Comparison of ENCODE assay signal across 27 mouse cellular contexts in the genomic region with DNA sequence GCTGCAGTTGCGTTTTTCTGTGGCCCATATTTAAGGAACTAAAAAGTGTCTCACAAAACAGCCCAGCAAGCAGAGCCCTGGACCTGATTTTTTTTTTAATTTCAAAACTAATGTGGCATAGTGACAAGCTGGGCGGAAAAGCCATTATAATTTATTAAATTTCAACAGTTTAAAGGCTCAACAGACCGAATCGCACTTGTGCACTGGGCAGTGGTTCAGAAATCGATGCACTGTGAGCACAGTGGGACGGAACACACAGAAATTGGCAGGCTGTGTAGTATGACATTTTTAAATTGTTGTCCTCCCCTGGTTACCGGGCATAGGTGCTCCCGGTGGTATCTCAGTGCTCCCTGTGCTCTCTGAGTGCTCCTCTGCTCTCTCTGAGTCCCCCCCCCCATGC. TPM values are rescaled to one million over a fixed set of nuclear protein-coding genes. Genes with fewer than 3 reads are reported as not detected.
DNase-seq lines count a peak whose midpoint lies in the region; ATAC-seq and TF ChIP-seq lines count a peak whose summit lies in the region.
"Had no signal": no experiment of that assay in that cellular context is flagged by ENCODE, and none has a peak within 500 bp of the region (broad histone marks: within the 10 kb centered on the region; RNA-seq: fewer than 3 reads in every experiment).

No protein-coding gene starts in this region.

- TF ChIP-seq CTCF in intestine, postnatal 0 days (IDR thresholded peaks at IDR 0.05; ENCODE audit: low read depth): no peak

- peaks cover 3% of the 10 kb centered on the region; the same call in 1 of the 2 replicates for H3K9me3 ChIP-seq in forebrain, embryonic 10.5 days
- H3K9me3 ChIP-seq in forebrain, embryonic 13.5 days (replicated peaks): no peaks in the 10 kb centered on the region
- H3K9me3 ChIP-seq in intestine, postnatal 0 days (ENCODE audit: control insufficient read depth): no peaks in the 10 kb centered on the region
- H3K9me3 ChIP-seq: limb, embryonic 10.5 days; liver, embryonic 15.5 days; lung, embryonic 15.5 days had no signal

- no peak for ATAC-seq in forebrain, embryonic 13.5 days
- no peak for ATAC-seq in intestine, postnatal 0 days
- ATAC-seq: forebrain, postnatal 0 days; inflammation-experienced regulatory T-cells, adult 6 months had no signal

- H3K9ac ChIP-seq in forebrain, embryonic 13.5 days: no peak overlapping the region
- no peak overlapping the region for H3K9ac ChIP-seq in intestine, postnatal 0 days (ENCODE audit: low read depth, low read length)
- H3K9ac ChIP-seq: forebrain, postnatal 0 days; hindbrain, embryonic 13.5 days; liver, embryonic 15.5 days; lung, embryonic 15.5 days; neural tube, embryonic 12.5 days had no signal

- H3K36me3 ChIP-seq in forebrain, embryonic 10.5 days (replicated peaks): 0 out of 2 replicates have a peak, but pooled peaks cover 3% of the 10 kb centered on the region
- peaks cover 3% of the 10 kb centered on the region; the same call in 1 of the 2 replicates for H3K36me3 ChIP-seq in forebrain, embryonic 13.5 days (ENCODE audit: poor library complexity, severe bottlenecking)
- H3K36me3 ChIP-seq in intestine, postnatal 0 days (ENCODE audit: control insufficient read depth, insufficient read depth): no peaks in the 10 kb centered on the region
- H3K36me3 ChIP-seq: limb, embryonic 10.5 days; liver, embryonic 15.5 days; lung, embryonic 15.5 days; neural tube, embryonic 12.5 days had no signal

- H3K4me3 ChIP-seq in forebrain, embryonic 10.5 days: no peak overlapping the region
- H3K4me3 ChIP-seq in forebrain, embryonic 13.5 days: no peak overlapping the region
- H3K4me3 ChIP-seq in intestine, postnatal 0 days (ENCODE audit: low read depth, low read length): no peak overlapping the region
- H3K4me3 ChIP-seq: heart, adult 2 months; hindbrain, embryonic 13.5 days; limb, embryonic 10.5 days; liver, embryonic 15.5 days; lung, embryonic 15.5 days; megakaryocyte, embryonic 14.5 days; neural tube, embryonic 12.5 days had no signal

- H3K4me1 ChIP-seq in forebrain, embryonic 10.5 days: no peaks in the 10 kb centered on the region
- H3K4me1 ChIP-seq in forebrain, embryonic 13.5 days: 0 out of 2 replicates have a peak, but pooled peaks cover 7% of the 10 kb centered on the region
- no peaks in the 10 kb centered on the region for H3K4me1 ChIP-seq in intestine, postnatal 0 days (replicated peaks; ENCODE audit: control insufficient read depth, insufficient read depth, low read length)
- H3K4me1 ChIP-seq: limb, embryonic 10.5 days; liver, embryonic 15.5 days; lung, embryonic 15.5 days; megakaryocyte, embryonic 14.5 days; neural tube, embryonic 12.5 days had no signal

- H3K27me3 ChIP-seq in forebrain, embryonic 10.5 days (ENCODE audit: poor library complexity, severe bottlenecking): no peaks in the 10 kb centered on the region
- no peaks in the 10 kb centered on the region for H3K27me3 ChIP-seq in forebrain, embryonic 13.5 days
- no peaks in the 10 kb centered on the region for H3K27me3 ChIP-seq in intestine, postnatal 0 days (replicated peaks; ENCODE audit: control insufficient read depth, insufficient read depth, low read length)
- H3K27me3 ChIP-seq: hindbrain, embryonic 13.5 days; liver, embryonic 15.5 days; lung, embryonic 15.5 days; megakaryocyte, embryonic 14.5 days; neural tube, embryonic 12.5 days had no signal

- no peak overlapping the region for H3K4me2 ChIP-seq in forebrain, embryonic 13.5 days
- H3K4me2 ChIP-seq in intestine, postnatal 0 days (replicated peaks; ENCODE audit: low read depth): no peak overlapping the region
- H3K4me2 ChIP-seq: hindbrain, embryonic 13.5 days; liver, embryonic 15.5 days; lung, embryonic 15.5 days; neural tube, embryonic 12.5 days had no signal

- H3K27ac ChIP-seq in forebrain, embryonic 10.5 days: no peak overlapping the region
- no peak overlapping the region for H3K27ac ChIP-seq in forebrain, embryonic 13.5 days
- H3K27ac ChIP-seq in intestine, postnatal 0 days (ENCODE audit: low read depth, low read length): no peak overlapping the region
- H3K27ac ChIP-seq: heart, adult 2 months; hindbrain, embryonic 13.5 days; limb, embryonic 10.5 days; liver, embryonic 15.5 days; lung, embryonic 15.5 days; neural tube, embryonic 12.5 days had no signal

- 92% methylated on average over 8 of the region's 8 CpGs for WGBS in forebrain, embryonic 10.5 days
- whole genome bisulfite sequencing in forebrain, embryonic 13.5 days: 91% methylated on average over 8 of the region's 8 CpGs
- WGBS in intestine, postnatal 0 days: 84% methylated on average over 8 of the region's 8 CpGs

- DNase-seq in forebrain, embryonic 10.5 days (ENCODE audit: extremely low spot score, low spot score): peak; percentile 6
- DNase-seq in layer of hippocampus, adult 9-11 months: peak; percentile 55
- no peak for DNase-seq in layer of hippocampus, adult 9-10 months (ENCODE audit: low spot score)
- peak; percentile 63 to 71 for DNase-seq in cerebellum, adult 18-20 months
- peak; percentile 56 to 78 for DNase-seq in cerebellum, postnatal 14 days
- DNase-seq in adrenal gland, postnatal 14 days: no peak
- DNase-seq: adrenal gland, postnatal 10 days; forebrain, postnatal 0 days; gastrocnemius, postnatal 36 days; heart, adult 2 months; kidney, postnatal 4 days; liver; lung, postnatal 36 days; midbrain, embryonic 14.5 days; right cerebral cortex, postnatal 25 days; spleen, adult 18-20 months; thymus, postnatal 36 days had no signal

RNA-seq across cellular contexts. Expression of a gene that starts 33.2 kb away (rescaled TPM):
- polyA plus RNA-seq in forebrain, embryonic 10.5 days (2016; fragmentation: Nextera tagmentation; extraction: Ambion mirVana): 35.8 and 39.6 TPM in 2 replicates
- polyA plus RNA-seq in forebrain, embryonic 13.5 days (2015; fragmentation: Nextera tagmentation; extraction: Ambion mirVana): 124 and 150 TPM in 2 replicates
- total RNA-seq in adrenal gland, postnatal 14 days (2021): 2.7 and 4.1 TPM in 2 replicates
- 4.9 and 6.7 TPM in 2 replicates for polyA plus RNA-seq in intestine, postnatal 0 days (2015; fragmentation: Nextera tagmentation; extraction: Ambion mirVana)
- total RNA-seq: heart, postnatal 25 days had no signal
- polyA plus RNA-seq: inflammation-experienced regulatory T-cells, adult 6 months had no signal

Comparison
In these comparisons a context has a peak if more than half of its experiments do, and no peak if none do; other contexts are left out.
1. DNase-seq: peak in forebrain, embryonic 10.5 days (single experiment), layer of hippocampus, adult 9-11 months (single experiment), cerebellum, adult 18-20 months (2 of 2) and cerebellum, postnatal 14 days (2 of 2); none in layer of hippocampus, adult 9-10 months (single experiment) and adrenal gland, postnatal 14 days (single experiment).